Mouse (Mus musculus) liver, embryonic 16.5 days (tissue): ENCODE results near the gene Dtx1. TPM values are rescaled to one million over a fixed set of nuclear protein-coding genes. Genes with fewer than 3 reads are reported as not detected.

Experiments used
- ATAC-seq: fragments of 200-750 bp; cut with Nextera tagmentation; 2 replicates; pipeline ENCODE4 v1.8.0; 2017; ENCODE audit warnings: low read depth, mild to moderate bottlenecking, moderate number of reproducible peaks, moderate library complexity
- H3K27ac ChIP-seq: fragments of 300-500 bp; sonication (generic); 2 replicates; pipeline ENCODE4 v1.5.1; 2014; ENCODE audit warnings: mild to moderate bottlenecking, low read length
- H3K27me3 ChIP-seq: fragments of 300-500 bp; sonication (generic); 2 replicates; pipeline ENCODE4 v1.6.1; 2014; ENCODE audit warnings: low read depth, low read length, mixed read lengths; ENCODE audit not compliant: control insufficient read depth, insufficient read depth
- H3K36me3 ChIP-seq: fragments of 300-500 bp; sonication (generic); 2 replicates; pipeline ENCODE4 v1.6.1; 2014; ENCODE audit warnings: mild to moderate bottlenecking; ENCODE audit not compliant: control insufficient read depth, insufficient read depth
- H3K4me1 ChIP-seq: fragments of 300-500 bp; sonication (generic); 2 replicates; pipeline ENCODE4 v1.6.1; 2014; ENCODE audit warnings: low read depth, low read length, mixed read lengths; ENCODE audit not compliant: control insufficient read depth
- H3K4me2 ChIP-seq: fragments of 300-500 bp; sonication (generic); 2 replicates; pipeline ENCODE4 v1.6.1; 2014; ENCODE audit warnings: low read depth, low read length, mixed read lengths
- H3K4me3 ChIP-seq: fragments of 300-500 bp; sonication (generic); 2 replicates; pipeline ENCODE4 v1.5.1; 2014; ENCODE audit warnings: low read depth, mild to moderate bottlenecking, low read length
- H3K9ac ChIP-seq: fragments of 300-500 bp; sonication (generic); 2 replicates; pipeline ENCODE4 v1.6.1; 2014; ENCODE audit warnings: low read depth, low read length
- H3K9me3 ChIP-seq: fragments of 300-500 bp; sonication (generic); replicated peaks from 2 replicates; pipeline ENCODE4 v1.6.1; 2016; ENCODE audit warnings: low read length; ENCODE audit not compliant: control insufficient read depth
- WGBS: fragments of 180-500 bp; shearing (Covaris S2); extraction: QIAGEN DNeasy Blood & Tissue Kit; methylation state at CpG from one replicate; pipeline ENCODE4 v1.1.7; 2014; ENCODE audit not compliant: insufficient replicate concordance; 5-methylcytosine and 5-hydroxymethylcytosine counted together
- polyA plus RNA-seq: library from polyadenylated mRNA; unstranded; fragments of >200 nt; fragmentation: Nextera tagmentation; extraction: Ambion mirVana; gene quantifications from 2 replicates; pipeline ENCODE4 v1.2.1, GENCODE M21; 2015

Dtx1 gene
- polyA plus RNA-seq, 1 experiment from 2014 or later: not detected

DNA sequence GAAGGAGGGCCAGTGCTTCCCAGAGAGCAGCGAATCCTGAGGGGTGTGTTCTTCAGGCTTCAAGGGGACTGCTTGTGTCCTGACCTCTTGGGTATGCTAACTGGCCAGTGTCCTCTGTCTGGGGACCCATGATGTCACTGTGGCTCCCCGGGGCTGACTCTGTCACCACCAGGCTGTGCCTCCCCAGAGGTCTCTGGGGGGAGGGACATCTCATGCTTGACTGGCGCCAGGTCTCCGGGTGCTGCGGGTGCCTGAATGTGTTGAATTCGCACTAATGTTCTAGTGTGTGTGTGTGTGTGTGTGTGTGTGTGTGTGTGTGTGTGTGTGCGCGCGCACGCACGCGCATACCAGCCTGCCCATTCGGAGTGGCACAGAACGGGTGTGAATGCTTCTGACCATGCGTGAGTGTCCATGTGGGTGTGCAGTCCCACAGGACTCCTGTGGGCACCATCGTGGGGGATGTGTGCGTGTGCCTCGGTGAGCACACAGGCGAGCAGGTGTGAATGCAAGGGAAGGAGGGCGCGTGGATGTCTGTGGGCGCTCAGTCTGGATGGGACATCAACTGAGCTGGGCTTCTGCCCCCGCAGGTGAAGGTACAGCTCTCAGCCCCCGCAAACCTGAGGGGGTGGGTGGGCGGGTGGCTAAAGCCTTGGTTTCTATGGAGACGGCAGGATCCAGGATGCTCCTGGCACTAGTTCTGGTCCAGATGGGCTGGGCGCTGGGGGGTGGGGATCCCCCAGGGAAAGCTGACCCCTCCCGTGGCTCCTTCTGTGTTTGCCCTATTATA lies 58.6 kb downstream of the Dtx1 start:
- Histone ChIP-seq H3K4me1 (peaks cover 11% of the 10 kb centered on the region), H3K27ac (no peak overlapping the region), H3K36me3 (no peaks in the 10 kb centered on the region), H3K27me3 (peaks cover 20% of the 10 kb centered on the region), H3K4me2 (no peak overlapping the region), H3K9me3 (no peaks in the 10 kb centered on the region), H3K4me3 (no peak overlapping the region), H3K9ac (no peak overlapping the region)
- no peak for ATAC-seq
- WGBS: 68% methylated on average over 28 of the region's 28 CpGs

DNA sequence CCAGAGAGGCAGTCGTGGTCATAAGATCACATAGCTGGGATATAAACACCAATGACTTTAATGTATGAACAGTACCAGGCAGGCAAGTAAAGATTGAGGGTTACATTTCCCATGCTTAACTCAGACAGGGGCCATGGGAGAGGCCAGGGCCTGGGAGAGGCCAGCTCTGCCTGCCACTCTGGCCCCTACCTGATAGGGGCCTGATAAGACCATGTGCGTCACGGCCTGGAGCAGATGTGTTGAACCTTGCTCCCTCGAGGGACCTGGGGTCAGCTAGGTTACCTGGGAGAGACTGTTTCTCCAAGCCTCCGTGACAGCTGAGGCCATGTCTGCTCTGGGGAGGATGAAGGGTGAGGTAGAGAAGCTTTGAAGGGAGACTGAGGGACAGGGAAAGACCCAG lies 60.5 kb downstream of the Dtx1 start:
- H3K9ac ChIP-seq: no peak overlapping the region
- H3K36me3 ChIP-seq: no peaks in the 10 kb centered on the region
- H3K4me3 ChIP-seq: no peak overlapping the region
- peaks cover 12% of the 10 kb centered on the region for H3K4me1 ChIP-seq
- no peak overlapping the region for H3K27ac ChIP-seq
- 34% methylated on average over 5 of the region's 5 CpGs for WGBS
- no peak for ATAC-seq
- no peak overlapping the region for H3K4me2 ChIP-seq
- H3K27me3 ChIP-seq: peaks cover 25% of the 10 kb centered on the region
- H3K9me3 ChIP-seq: no peaks in the 10 kb centered on the region

DNA sequence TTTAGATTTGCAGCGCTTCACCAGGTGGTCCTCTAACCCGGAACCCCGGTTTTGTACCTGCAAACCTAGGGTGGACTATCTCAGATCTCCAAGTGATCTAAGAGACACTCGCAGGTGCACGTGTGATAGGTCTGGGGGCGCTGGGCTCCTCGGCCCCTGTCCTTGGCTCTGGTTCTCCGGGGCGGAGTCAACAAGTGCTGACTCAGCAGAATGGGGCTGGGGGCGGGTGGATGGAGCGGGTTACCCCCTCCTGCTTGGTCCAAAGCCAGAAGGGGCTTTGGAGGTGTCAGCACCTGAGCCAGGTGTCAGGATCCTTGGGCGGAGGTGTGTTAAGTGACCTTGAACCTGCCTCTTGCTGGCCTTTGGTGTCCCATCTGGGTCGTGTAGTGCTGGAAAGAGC lies 61.8 kb downstream of the Dtx1 start:
- WGBS: 20% methylated on average over 13 of the region's 13 CpGs
- H3K27me3 ChIP-seq: peaks cover 29% of the 10 kb centered on the region
- H3K27ac ChIP-seq: no peak overlapping the region
- no peaks in the 10 kb centered on the region for H3K9me3 ChIP-seq
- H3K4me2 ChIP-seq: no peak overlapping the region
- no peaks in the 10 kb centered on the region for H3K36me3 ChIP-seq
- no peak overlapping the region for H3K9ac ChIP-seq
- ATAC-seq: no peak
- H3K4me1 ChIP-seq: peaks cover 12% of the 10 kb centered on the region
- no peak overlapping the region for H3K4me3 ChIP-seq

DNA sequence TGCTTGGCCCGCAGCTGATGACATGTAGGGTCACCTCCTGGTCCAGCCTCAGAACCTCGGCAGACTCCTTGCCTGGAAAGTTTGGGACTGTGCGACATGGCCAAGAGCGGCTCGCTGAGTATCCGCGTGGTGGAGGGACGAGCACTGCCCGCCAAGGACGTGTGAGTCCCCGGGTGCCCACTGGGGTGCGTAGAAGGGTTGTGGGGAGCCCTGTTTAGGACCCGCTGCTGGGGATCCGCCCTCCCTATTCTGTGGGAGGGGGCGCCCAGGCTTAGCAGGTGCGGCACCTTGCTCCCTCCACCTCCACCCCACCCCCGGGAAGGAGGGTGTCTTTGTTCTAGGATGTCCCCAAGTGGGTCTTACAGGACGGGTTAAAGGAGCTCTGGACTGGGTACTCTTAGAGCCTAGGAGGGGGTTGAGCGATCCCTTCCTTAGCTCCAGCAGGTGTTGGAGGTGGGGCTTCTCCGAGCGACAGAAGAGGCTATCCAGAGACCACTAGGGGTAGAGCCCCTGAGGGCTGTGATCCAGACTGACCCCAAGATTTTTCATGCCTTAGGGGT lies 62.3 kb downstream of the Dtx1 start:
- 3% methylated on average over 21 of the region's 21 CpGs for WGBS
- peaks cover 12% of the 10 kb centered on the region for H3K4me1 ChIP-seq
- H3K9me3 ChIP-seq: no peaks in the 10 kb centered on the region
- H3K9ac ChIP-seq: no peak overlapping the region
- ATAC-seq: peak; percentile 17; the same call in 1 of the 2 replicates
- peak overlapping the region; percentile 58 for H3K4me2 ChIP-seq
- H3K27ac ChIP-seq: no peak overlapping the region
- peaks cover 29% of the 10 kb centered on the region for H3K27me3 ChIP-seq
- H3K36me3 ChIP-seq: no peaks in the 10 kb centered on the region
- H3K4me3 ChIP-seq: peak overlapping the region; percentile 41

DNA sequence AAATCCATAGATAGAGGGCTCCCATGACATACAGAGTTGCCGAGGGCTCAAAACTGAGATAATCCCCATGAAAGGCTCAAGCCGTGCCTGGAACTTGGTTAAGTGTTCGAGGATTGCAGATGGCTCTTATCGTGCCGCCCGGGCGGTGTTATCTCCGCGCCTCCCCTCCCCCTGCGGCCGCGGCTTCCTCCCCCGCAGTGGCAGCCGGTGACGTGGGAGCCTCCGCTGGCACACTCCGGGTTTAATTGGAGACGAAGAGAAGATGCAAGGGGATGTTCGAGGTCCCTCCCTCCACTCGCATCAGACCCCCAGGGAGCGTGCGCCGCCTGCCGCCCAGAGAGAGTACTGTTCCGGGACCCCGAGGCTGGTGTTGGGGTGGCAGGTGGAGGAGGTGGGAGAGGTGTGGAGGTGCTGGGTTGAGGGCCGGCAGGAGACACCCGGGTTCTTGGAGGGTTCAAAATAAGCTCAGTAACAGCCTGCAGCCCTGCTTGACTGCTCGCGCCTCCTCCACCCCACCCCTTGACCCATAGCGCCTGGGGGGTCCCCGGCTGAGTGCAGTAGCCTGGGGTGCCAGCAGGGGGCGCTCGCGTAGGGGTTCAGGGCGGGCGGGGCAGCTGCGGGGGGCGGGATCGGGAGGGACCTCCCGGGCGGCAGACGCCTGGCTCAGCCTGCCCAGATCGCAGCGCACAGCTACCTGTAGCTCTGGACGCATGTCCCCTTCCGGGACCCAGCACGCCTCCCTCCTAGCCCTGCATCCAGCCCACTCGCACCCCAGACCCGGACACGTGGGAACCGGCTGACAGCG lies 63.0 kb downstream of the Dtx1 start, which contains the start of gene Rasal1:
Rasal1 (plus strand) TSS at position 244 of the 805 bp plus-strand sequence.
- peak within 1 kb of the TSS; percentile 58 for H3K4me2 ChIP-seq
- peak; percentile 65 for ATAC-seq

GRCm38 (mm10) chr5:120647814-120648491 lies 63.8 kb downstream of the Dtx1 start:
- no peak overlapping the region for H3K27ac ChIP-seq
- no peaks in the 10 kb centered on the region for H3K9me3 ChIP-seq
- no peak overlapping the region for H3K9ac ChIP-seq
- ATAC-seq: no peak
- no peaks in the 10 kb centered on the region for H3K36me3 ChIP-seq
- H3K4me2 ChIP-seq: peak overlapping the region; percentile 58; the same call in 1 of the 2 replicates
- peaks cover 39% of the 10 kb centered on the region for H3K27me3 ChIP-seq
- peaks cover 12% of the 10 kb centered on the region for H3K4me1 ChIP-seq
- no peak overlapping the region; the same call in 1 of the 2 replicates for H3K4me3 ChIP-seq
- 16% methylated on average over 12 of the region's 12 CpGs for WGBS

More for the DNA sequence above, 63.0 kb downstream of the Dtx1 start, which contains the start of gene Rasal1:
- H3K9me3 ChIP-seq: no peaks in the 10 kb centered on the region
- no peaks in the 10 kb centered on the region for H3K36me3 ChIP-seq
- peak within 1 kb of the TSS; percentile 10; the same call in 1 of the 2 replicates for H3K9ac ChIP-seq
- under 1% methylated on average over 42 of the region's 53 CpGs for WGBS
- peaks cover 35% of the 10 kb centered on the region for H3K27me3 ChIP-seq
- H3K27ac ChIP-seq: no peak within 1 kb of the TSS
- H3K4me1 ChIP-seq: peaks cover 12% of the 10 kb centered on the region
- peak within 1 kb of the TSS; percentile 41 for H3K4me3 ChIP-seq

- peaks cover 12% of the 10 kb centered on the region for H3K4me1 ChIP-seq
- H3K9ac ChIP-seq: no peak overlapping the region
- 52% methylated on average over 4 of the region's 4 CpGs for whole genome bisulfite sequencing
- H3K27me3 ChIP-seq: peaks cover 39% of the 10 kb centered on the region
- no peak overlapping the region for H3K27ac ChIP-seq
- H3K9me3 ChIP-seq: no peaks in the 10 kb centered on the region
- ATAC-seq: no peak
- no peaks in the 10 kb centered on the region for H3K36me3 ChIP-seq
- no peak overlapping the region for H3K4me2 ChIP-seq
- no peak overlapping the region for H3K4me3 ChIP-seq
These were observed 64.4 kb downstream of the Dtx1 start for GRCm38 (mm10) chr5:120647361-120647760.

GRCm38 (mm10) chr5:120645851-120646250 lies 65.9 kb downstream of the Dtx1 start:
- peaks cover 12% of the 10 kb centered on the region for H3K4me1 ChIP-seq
- no peak overlapping the region for H3K9ac ChIP-seq
- no peak overlapping the region for H3K4me3 ChIP-seq
- no peaks in the 10 kb centered on the region for H3K9me3 ChIP-seq
- ATAC-seq: no peak
- H3K27ac ChIP-seq: no peak overlapping the region
- no peak overlapping the region for H3K4me2 ChIP-seq
- H3K27me3 ChIP-seq: peaks cover 39% of the 10 kb centered on the region
- H3K36me3 ChIP-seq: no peaks in the 10 kb centered on the region
- WGBS: 44% methylated on average over 6 of the region's 6 CpGs
